Mouse (Mus musculus): ENCODE data around the gene Smim17. TPM values are rescaled to one million over a fixed set of nuclear protein-coding genes. Genes with fewer than 3 reads are reported as not detected.

Gene Smim17
- polyA plus RNA-seq, 1 experiment from 2014 or later: 1.5 TPM

- no peaks in the 10 kb centered on the region for H3K4me1 ChIP-seq
- no peaks in the 10 kb centered on the region for H3K27me3 ChIP-seq
- H3K9ac ChIP-seq: no peak overlapping the region
- 90% methylated on average over 3 of the region's 3 CpGs for WGBS
- H3K9me3 ChIP-seq (replicated peaks): no peaks in the 10 kb centered on the region
- H3K4me2 ChIP-seq (replicated peaks): no peak overlapping the region
- H3K36me3 ChIP-seq: peaks cover 5% of the 10 kb centered on the region
- H3K4me3 ChIP-seq: no peak overlapping the region
- no peak overlapping the region for H3K27ac ChIP-seq
- ATAC-seq (ENCODE audit: low FRiP score): no peak
Measured at GRCm38 (mm10) chr7:6372993-6373392, 25.5 kb upstream of the Smim17 start.

- Histone ChIP-seq H3K4me1 (peaks cover 4% of the 10 kb centered on the region; the same call in 1 of the 2 replicates), H3K9me3 (replicated peaks) (no peaks in the 10 kb centered on the region), H3K36me3 (peaks cover 9% of the 10 kb centered on the region; the same call in 1 of the 2 replicates), H3K4me3 (no peak overlapping the region), H3K27me3 (no peaks in the 10 kb centered on the region), H3K4me2 (replicated peaks) (no peak overlapping the region), H3K9ac (no peak overlapping the region), H3K27ac (no peak overlapping the region)
- ATAC-seq (ENCODE audit: low FRiP score): no peak
- WGBS: 89% methylated on average over 8 of the region's 8 CpGs
Measured at GRCm38 (mm10) chr7:6378441-6378840, 20.1 kb upstream of the Smim17 start.

- ATAC-seq (ENCODE audit: low FRiP score): no peak
- 75% methylated on average over 2 of the region's 2 CpGs for WGBS
- H3K27ac ChIP-seq: no peak overlapping the region
Measured at GRCm38 (mm10) chr7:6381431-6381830, 17.1 kb upstream of the Smim17 start.

GRCm38 (mm10) chr7:6383044-6383455 lies 15.5 kb upstream of the Smim17 start, which contains the start of gene Zfp28:
Zfp28 (plus strand) TSS chr7:6383295.
- no peaks in the 10 kb centered on the region for H3K9me3 ChIP-seq (replicated peaks)
- H3K4me3 ChIP-seq: peak within 1 kb of the TSS; percentile 69
- H3K27me3 ChIP-seq: no peaks in the 10 kb centered on the region
- peak within 1 kb of the TSS; percentile 84 for H3K4me2 ChIP-seq (replicated peaks)
- peaks cover 9% of the 10 kb centered on the region; the same call in 1 of the 2 replicates for H3K36me3 ChIP-seq
- peak within 1 kb of the TSS; percentile 67; the same call in 1 of the 2 replicates for H3K27ac ChIP-seq
- peak; percentile 97 for ATAC-seq (ENCODE audit: low FRiP score)
- under 1% methylated on average over 28 of the region's 28 CpGs for WGBS
- H3K9ac ChIP-seq: peak within 1 kb of the TSS; percentile 78
- H3K4me1 ChIP-seq: peaks cover 14% of the 10 kb centered on the region

More at GRCm38 (mm10) chr7:6381431-6381830, 17.1 kb upstream of the Smim17 start:
- Histone ChIP-seq H3K4me1 (peaks cover 14% of the 10 kb centered on the region), H3K4me3 (no peak overlapping the region), H3K27me3 (no peaks in the 10 kb centered on the region), H3K9me3 (replicated peaks) (no peaks in the 10 kb centered on the region), H3K9ac (no peak overlapping the region), H3K4me2 (replicated peaks) (no peak overlapping the region), H3K36me3 (0 out of 2 replicates have a peak, but pooled peaks cover 4% of the 10 kb centered on the region)

- ATAC-seq (ENCODE audit: low FRiP score): peak; percentile 17; the same call in 1 of the 2 replicates
- Histone ChIP-seq H3K4me2 (replicated peaks) (peak overlapping the region; percentile 84), H3K9me3 (replicated peaks) (no peaks in the 10 kb centered on the region), H3K4me3 (peak overlapping the region; percentile 69), H3K27me3 (no peaks in the 10 kb centered on the region), H3K9ac (peak overlapping the region; percentile 78; the same call in 1 of the 2 replicates), H3K27ac (no peak overlapping the region), H3K36me3 (peaks cover 6% of the 10 kb centered on the region; the same call in 1 of the 2 replicates), H3K4me1 (peaks cover 14% of the 10 kb centered on the region)
- 82% methylated on average over 8 of the region's 8 CpGs for WGBS
Measured at GRCm38 (mm10) chr7:6384011-6384410, 14.5 kb upstream of the Smim17 start.

GRCm38 (mm10) chr7:6386995-6387394 lies 11.5 kb upstream of the Smim17 start:
- no peak for ATAC-seq (ENCODE audit: low FRiP score)
- no peak overlapping the region for H3K27ac ChIP-seq
- H3K9me3 ChIP-seq (replicated peaks): no peaks in the 10 kb centered on the region
- peaks cover 36% of the 10 kb centered on the region for H3K36me3 ChIP-seq
- H3K27me3 ChIP-seq: no peaks in the 10 kb centered on the region
- H3K9ac ChIP-seq: no peak overlapping the region
- H3K4me1 ChIP-seq: peaks cover 14% of the 10 kb centered on the region
- H3K4me3 ChIP-seq: no peak overlapping the region
- 92% methylated on average over 8 of the region's 8 CpGs for WGBS
- no peak overlapping the region for H3K4me2 ChIP-seq (replicated peaks)

- Histone ChIP-seq H3K9me3 (replicated peaks) (no peaks in the 10 kb centered on the region), H3K4me2 (replicated peaks) (no peak overlapping the region), H3K27ac (no peak overlapping the region), H3K4me1 (peaks cover 5% of the 10 kb centered on the region), H3K9ac (no peak overlapping the region), H3K36me3 (peaks cover 55% of the 10 kb centered on the region), H3K27me3 (no peaks in the 10 kb centered on the region), H3K4me3 (no peak overlapping the region)
- 86% methylated on average over 5 of the region's 5 CpGs for WGBS
- ATAC-seq (ENCODE audit: low FRiP score): no peak
Measured at GRCm38 (mm10) chr7:6388971-6389370, 9.5 kb upstream of the Smim17 start.

GRCm38 (mm10) chr7:6389449-6389848 lies 9.1 kb upstream of the Smim17 start:
- Histone ChIP-seq H3K9ac (no peak overlapping the region), H3K9me3 (replicated peaks) (no peaks in the 10 kb centered on the region), H3K27me3 (no peaks in the 10 kb centered on the region), H3K4me1 (peaks cover 2% of the 10 kb centered on the region; the same call in 1 of the 2 replicates), H3K4me2 (replicated peaks) (no peak overlapping the region), H3K4me3 (no peak overlapping the region), H3K36me3 (peaks cover 60% of the 10 kb centered on the region), H3K27ac (no peak overlapping the region)
- WGBS: 65% methylated on average over 5 of the region's 5 CpGs
- ATAC-seq (ENCODE audit: low FRiP score): no peak

- Histone ChIP-seq H3K9ac (no peak within 1 kb of the TSS), H3K27me3 (0 out of 2 replicates have a peak, but pooled peaks cover 4% of the 10 kb centered on the region), H3K4me2 (replicated peaks) (no peak within 1 kb of the TSS), H3K36me3 (no peaks in the 10 kb centered on the region), H3K4me1 (peaks cover 1% of the 10 kb centered on the region; the same call in 1 of the 2 replicates), H3K9me3 (replicated peaks) (no peaks in the 10 kb centered on the region), H3K27ac (no peak within 1 kb of the TSS), H3K4me3 (no peak within 1 kb of the TSS)
- peak; percentile 57 for ATAC-seq (ENCODE audit: low FRiP score)
- 3% methylated on average over 17 of the region's 17 CpGs for WGBS
Measured at GRCm38 (mm10) chr7:6410043-6410442, 11.5 kb downstream of the Smim17 start, which contains the start of gene Gm20715. Gm20715 (plus strand) TSS chr7:6410277.

GRCm38 (mm10) chr7:6414626-6415441 lies 16.3 kb downstream of the Smim17 start:
- H3K27me3 ChIP-seq: 0 out of 2 replicates have a peak, but pooled peaks cover 4% of the 10 kb centered on the region
- H3K36me3 ChIP-seq: no peaks in the 10 kb centered on the region
- no peak overlapping the region for H3K27ac ChIP-seq
- H3K4me1 ChIP-seq: peaks cover 2% of the 10 kb centered on the region; the same call in 1 of the 2 replicates
- no peaks in the 10 kb centered on the region for H3K9me3 ChIP-seq (replicated peaks)
- 8% methylated on average over 19 of the region's 22 CpGs for WGBS
- peak overlapping the region; percentile 38; the same call in 1 of the 2 replicates for H3K9ac ChIP-seq
- H3K4me3 ChIP-seq: peak overlapping the region; percentile 28
- peak overlapping the region; percentile 53 for H3K4me2 ChIP-seq (replicated peaks)
- peak; percentile 80 for ATAC-seq (ENCODE audit: low FRiP score)

GRCm38 (mm10) chr7:6415442-6415787 lies 16.9 kb downstream of the Smim17 start:
- Histone ChIP-seq H3K27ac (no peak overlapping the region), H3K4me1 (peaks cover 2% of the 10 kb centered on the region; the same call in 1 of the 2 replicates), H3K4me2 (replicated peaks) (peak overlapping the region; percentile 53), H3K9ac (no peak overlapping the region), H3K36me3 (no peaks in the 10 kb centered on the region), H3K4me3 (peak overlapping the region; percentile 28), H3K27me3 (0 out of 2 replicates have a peak, but pooled peaks cover 4% of the 10 kb centered on the region), H3K9me3 (replicated peaks) (no peaks in the 10 kb centered on the region)
- 14% methylated on average over 8 of the region's 8 CpGs for WGBS
- 0 out of 2 replicates have a peak, but pooled peaks have one; percentile 47 for ATAC-seq (ENCODE audit: low FRiP score)

- no peak overlapping the region for H3K4me3 ChIP-seq
- 83% methylated on average over 6 of the region's 6 CpGs for WGBS
- no peaks in the 10 kb centered on the region for H3K9me3 ChIP-seq (replicated peaks)
- no peak overlapping the region for H3K9ac ChIP-seq
- no peak overlapping the region for H3K4me2 ChIP-seq (replicated peaks)
- H3K36me3 ChIP-seq: no peaks in the 10 kb centered on the region
- ATAC-seq (ENCODE audit: low FRiP score): no peak
- no peaks in the 10 kb centered on the region for H3K27me3 ChIP-seq
- no peak overlapping the region for H3K27ac ChIP-seq
- H3K4me1 ChIP-seq: peaks cover 2% of the 10 kb centered on the region; the same call in 1 of the 2 replicates
Measured at GRCm38 (mm10) chr7:6419894-6420293, 21.4 kb downstream of the Smim17 start.
